Mouse (Mus musculus): ENCODE data around the gene Slc5a3.

Gene Slc5a3

DNA sequence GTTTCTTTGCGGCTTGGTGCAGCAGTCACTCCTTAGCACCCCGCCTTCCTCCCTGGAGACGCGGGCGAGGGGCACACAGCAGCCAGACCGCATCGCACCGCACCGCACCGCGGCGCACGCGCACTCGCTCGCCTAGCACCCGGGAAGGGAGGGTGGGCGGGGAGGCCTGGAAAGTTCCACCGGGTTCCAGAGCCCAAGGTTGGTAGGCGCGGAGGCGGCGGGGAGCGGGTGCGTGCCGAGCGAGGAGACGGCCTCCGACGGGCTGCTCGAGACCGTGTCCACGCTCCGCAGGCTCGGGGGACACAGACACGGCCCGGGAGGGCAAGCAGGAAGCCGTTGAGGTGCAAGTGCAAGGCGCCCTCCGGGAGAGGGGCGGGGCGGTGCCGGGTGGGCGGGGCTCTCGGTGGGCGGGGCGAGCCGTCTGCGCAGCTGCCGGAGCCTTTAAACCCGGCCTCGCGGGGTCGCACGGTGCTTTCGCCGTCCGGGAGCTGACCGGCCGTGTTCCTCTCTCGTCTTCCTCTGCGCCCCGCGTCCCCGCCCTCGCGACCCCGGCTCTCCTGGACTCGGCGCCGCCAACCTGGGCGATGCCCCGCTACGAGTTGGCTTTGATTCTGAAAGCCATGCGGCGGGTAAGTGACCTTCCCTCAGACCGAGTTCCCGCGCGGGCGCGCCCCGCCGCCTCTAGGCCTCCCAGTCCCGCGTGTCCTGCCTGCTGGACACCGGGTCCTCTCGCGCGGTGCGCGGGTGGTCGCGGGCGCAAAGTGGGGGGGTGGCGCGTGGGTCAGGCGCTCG lies at the start of gene Slc5a3, which contains the start of the genes Mrps6 and Gm49711:
TSS of gene Slc5a3 (plus strand) at position 471 of the 792 bp plus-strand sequence.
TSS of gene Mrps6 (plus strand) at position 419 of the 792 bp plus-strand sequence.
TSS of gene Gm49711 (plus strand) at position 465 of the 792 bp plus-strand sequence.
- peak; percentile 88 for DNase-seq (ENCODE audit: low spot score)

DNA sequence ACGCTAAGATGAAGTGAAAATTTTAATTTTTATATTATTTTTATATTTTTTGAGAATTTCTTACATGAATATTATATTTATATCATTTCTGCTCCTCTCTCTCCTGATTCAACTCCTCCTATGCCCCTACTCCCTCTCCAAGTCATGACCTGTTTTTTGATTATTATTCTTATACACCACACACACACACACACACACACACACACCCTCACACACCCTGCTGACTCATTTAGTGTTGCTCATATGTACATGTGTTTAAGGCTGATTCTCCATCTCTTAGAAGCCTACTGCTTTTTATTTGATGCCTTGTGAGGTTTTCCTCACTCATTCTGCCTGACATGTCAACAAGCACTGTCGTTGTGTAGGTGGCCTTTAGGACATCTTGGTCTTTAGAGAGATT lies 48.5 kb upstream of the Slc5a3 start:
- DNase-seq (ENCODE audit: low spot score): no peak

DNA sequence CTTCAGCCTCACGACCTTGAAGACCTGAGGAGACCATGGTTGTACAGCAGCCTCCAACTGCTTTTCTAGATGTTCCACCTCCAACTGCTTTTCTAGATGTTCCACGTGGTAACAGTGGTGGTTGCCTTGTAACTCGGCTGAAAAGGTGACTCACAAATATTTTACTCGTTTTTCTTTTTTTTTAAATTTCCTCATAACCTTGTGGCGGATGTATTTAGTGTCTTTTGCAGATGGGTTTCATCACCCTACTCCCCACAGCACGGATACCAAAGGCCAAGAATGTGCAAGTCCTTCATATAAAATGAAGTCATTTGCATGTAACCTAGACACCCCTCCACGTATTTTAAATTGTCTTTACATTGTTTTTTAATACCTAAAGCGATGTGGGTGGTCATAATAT lies 41.3 kb upstream of the Slc5a3 start:
- DNase-seq (ENCODE audit: low spot score): no peak

DNA sequence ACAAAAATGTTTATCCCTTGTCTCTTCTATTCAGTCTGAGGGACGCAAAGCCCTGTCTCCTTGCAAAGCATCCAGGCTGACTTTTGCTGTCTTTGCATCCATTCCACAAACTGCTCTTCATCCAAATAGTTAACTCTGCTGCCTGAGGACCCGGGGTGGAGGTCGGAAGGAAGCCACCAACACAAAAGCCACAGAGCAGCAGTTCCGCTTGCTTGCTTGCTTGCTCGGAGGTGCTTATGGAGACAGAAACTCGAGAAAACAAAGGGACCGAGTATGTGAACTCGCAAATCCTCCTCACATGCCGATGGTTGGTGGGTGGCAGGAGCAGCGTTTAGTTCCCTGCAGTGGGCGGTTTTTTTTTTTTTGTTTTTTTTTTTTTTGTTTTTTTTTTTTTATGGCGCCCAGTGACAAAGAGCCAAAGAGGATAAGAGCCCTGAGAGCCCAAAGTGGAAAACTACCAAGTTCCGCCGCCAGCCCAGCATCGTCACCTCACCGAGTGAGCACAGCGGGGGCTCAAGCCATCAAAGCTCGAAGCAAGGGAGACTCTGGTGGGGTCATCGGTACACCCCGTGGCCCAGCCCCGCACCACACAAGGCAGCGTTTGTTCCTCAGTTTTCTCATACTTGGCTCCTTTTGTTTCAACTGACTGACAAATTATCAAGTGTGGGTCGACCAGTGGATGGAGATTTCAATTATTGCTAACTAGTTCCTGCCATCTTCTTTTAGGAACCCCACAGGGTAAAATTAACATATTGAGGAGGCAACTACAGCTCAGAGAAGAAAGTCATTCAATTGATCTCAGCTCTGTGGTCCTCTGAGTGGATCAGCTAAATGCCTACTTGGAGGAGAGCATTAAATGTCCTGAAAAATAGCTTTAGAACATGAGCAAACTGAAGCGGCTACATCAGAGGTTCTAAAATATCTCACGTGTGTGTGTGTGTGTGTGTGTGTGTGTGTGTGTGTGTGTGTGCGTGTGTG lies 38.7 kb upstream of the Slc5a3 start:
- no peak for DNase-seq (ENCODE audit: low spot score)

DNA sequence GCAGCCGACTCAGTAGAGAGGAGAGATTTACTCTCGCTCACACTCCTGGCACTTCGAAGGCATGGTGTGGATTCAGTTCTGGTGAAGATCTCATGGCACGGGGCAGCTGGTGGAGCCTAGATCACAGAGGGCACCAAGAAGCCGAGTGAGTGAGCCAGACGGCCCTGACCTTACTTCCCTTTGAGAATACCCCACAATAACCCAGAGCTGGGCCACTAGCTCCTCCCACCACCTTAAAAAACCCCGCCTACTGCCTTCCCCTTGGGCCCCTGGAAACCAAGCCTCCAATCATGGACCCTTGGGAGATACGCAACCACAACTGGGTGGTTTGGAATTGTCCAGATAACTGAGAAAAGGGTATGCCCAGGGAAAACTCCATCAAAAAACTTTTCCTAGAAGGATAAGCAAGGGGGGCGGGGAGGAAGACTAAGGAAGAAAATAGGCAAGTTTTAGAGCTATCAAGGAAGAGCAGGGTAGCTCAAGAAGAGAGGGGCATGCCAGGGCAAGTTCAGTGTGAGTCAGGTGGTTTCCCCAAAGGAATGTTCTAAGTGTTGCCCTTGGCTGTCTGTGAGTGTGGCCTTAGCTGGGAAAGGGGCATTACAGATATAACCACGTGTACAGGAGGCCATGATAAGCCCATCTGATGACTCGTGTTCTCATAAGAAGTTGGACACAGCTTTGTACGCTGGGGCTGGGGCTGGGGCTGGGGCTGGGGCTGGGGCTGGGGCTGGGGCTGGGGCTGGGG lies 36.3 kb upstream of the Slc5a3 start:
- no peak for DNase-seq (ENCODE audit: low spot score)

DNA sequence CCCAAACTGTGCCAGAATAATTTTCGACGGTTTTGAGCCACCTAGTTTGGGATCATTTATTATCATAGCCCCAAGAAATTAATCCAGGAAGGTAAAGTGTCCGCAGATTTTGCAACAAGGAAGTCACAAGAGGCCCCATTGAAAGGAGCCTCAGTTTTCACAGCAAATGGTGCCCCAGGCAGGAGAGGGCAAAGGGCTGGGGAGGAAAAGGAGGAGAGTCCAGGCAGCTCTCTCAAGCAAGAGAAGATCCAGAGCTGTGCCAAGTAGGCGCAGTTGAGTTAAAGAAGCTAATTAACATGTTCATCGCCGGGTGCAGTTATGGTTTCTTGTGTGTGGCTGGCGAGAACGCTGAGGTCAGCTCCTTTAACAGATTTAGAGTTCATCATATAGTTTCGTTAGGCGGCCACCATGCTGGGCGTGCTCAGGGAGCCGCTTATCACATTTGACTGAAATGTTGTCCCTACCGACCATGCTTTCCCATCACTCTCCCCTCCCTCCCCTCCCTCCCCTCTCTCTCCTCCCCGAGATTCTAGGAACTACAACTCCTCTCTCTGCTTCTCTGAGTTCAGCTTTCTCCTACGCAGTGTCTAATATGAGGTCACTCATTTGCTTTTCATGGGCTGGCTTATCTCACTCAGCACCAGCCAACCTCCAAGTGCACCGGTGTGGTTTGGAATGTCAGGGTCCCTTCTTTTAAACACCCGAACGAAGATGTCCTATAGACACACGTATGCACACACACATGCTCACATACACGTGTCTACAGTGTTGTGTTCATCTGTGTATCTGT lies 35.4 kb upstream of the Slc5a3 start:
- peak; percentile 26 for DNase-seq (ENCODE audit: low spot score)

DNA sequence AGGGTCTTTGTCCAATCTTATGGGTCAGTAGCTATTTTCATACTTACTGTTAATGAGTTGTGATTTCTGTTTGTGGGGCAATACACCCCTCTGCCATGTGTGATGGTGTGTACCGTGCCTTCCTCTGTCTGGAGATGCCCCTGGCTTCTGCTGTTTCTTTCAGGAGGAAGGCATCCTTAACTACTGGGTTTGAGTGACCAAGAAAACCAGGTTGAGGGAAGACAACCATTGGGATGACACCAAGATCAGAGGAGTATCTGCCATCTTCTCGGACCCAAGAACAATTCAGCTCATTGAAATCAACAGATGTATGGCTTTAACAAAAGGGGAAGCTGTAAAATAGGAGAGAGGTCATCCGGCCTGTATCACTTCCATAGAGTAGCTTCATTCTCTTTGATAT lies 24.8 kb upstream of the Slc5a3 start:
- DNase-seq (ENCODE audit: low spot score): no peak

DNA sequence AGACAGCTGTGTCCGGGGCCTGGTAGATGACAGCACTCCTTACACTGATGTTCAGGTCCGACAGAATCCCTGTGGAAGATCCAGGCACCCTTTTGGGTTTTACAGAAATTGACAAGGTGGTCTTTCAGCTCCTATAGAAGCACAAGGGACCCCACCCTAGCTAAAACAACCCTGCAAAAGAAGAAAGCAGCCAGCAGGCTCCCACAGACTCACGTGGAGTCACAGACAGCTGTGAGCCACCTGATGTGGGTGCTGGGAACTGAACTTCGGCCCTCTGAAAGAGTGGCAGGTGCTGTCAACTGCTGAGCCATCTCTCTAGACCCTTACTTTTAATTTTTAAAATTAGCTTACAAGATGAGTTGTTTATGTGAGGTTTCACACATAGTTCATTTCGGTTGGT lies 23.4 kb upstream of the Slc5a3 start:
- no peak for DNase-seq (ENCODE audit: low spot score)

DNA sequence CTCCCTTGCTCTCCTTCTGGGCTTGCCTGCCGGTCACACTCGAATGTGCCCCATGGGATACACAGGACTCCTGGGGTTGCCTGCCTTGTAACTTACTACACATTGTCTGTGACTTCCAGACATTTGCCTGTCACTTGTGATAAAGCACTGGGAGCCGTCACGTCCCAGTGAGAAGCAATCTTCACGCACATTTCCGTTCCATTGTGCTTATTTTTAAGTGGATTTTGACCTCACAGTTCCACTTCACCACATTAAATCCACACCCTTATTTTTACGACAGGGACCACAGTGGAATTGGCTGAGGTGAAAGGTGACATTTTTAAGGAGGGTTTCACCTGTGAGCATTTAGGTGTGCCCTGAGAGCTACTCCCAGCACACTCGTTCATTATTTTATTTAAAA lies 21.4 kb upstream of the Slc5a3 start:
- no peak for DNase-seq (ENCODE audit: low spot score)

DNA sequence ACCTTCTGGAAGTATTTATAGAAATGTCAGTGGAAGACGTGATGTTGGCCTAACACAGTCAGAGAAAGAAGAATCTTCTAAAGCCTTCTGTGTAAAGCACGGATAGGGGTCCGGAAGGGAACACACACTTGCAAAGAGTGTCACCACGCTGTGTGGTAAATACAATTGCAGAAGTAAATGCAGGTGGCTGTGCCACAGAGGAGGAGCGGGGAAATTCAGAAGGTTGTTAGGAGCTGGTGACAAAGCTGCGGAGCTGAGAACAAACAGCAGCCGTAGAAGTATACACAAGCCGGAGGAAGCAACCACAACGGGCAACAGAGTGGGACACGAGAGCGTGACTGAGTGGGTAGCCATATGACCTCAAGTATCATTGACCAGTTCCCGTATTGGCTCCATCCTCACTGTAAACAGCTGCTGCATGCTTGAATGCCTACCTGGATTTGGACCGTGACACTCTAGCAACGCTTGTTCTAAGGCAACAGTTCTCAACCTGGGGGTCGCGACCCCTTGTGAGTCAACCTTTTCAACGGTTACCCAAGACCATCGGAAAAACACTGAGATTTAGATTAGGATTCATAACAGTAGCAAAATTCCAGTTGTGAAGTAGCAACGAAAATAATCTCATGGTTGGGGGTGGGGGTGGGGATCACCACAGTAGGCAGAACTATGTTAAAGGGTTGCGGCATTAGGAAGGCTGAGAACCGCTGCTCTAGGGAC lies 20.1 kb upstream of the Slc5a3 start:
- no peak for DNase-seq (ENCODE audit: low spot score)

DNA sequence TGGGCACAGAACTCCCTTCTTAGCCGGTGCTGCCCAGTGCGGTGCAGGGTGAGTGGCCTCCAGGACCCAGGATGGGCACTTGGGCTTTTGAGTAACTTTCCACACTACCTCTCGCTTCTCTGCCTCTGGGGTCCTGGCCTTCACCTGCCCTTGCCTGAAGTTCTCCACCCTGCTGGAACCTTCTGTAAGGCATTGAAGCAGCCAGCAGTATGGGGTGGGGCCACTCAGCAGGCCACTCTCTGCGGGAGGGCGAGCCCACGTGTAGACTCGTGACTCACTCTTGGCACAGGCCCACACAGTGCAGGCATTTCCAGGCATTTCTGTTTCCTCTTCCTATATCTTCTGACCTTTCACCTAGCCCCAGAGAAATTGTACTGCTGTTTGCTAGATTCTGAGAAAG lies 18.7 kb upstream of the Slc5a3 start:
- DNase-seq (ENCODE audit: low spot score): no peak

DNA sequence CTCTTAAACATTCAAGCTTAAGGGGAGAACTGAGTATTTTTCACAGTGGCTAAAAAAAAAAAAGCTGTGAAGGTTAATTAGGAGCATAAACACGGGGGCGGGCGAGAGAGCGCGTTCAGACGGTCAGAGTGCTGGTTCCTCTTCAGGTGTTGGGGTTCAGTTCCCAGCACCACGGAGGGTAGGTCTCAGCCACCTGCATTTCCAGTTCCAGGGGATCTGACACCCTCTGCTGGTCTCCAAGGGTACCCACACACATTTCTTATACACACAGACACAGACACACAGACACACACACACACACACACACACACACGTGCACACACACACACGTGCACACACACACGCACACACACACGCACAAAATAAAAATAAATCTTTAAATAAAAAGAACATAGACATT lies 18.2 kb upstream of the Slc5a3 start:
- no peak for DNase-seq (ENCODE audit: low spot score)

DNA sequence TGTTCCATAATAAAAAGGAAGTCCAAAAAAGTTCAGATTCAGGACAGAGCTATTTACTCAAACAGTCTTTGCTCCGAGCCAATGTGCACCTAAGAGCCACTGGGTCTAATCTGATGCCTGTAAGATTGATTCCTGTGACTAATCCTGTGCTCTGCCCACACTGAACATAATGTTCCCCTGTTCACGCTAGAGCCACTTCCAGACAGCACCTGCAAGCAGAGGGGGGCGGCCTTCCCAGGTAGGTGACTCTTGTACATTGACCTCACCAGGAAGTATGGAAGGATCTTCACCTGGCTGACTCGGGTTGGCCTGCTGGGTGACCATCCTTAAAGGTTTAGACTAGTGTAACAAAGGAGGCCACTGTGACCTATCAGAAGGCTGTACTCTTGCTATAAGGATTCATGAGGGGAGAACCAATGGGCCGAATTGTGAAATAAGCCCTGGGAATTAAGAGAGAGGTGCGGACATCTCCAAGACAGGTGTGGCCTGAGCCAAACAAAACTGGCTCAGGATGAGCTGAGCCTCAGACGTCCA lies 6.3 kb upstream of the Slc5a3 start:
- DNase-seq (ENCODE audit: low spot score): no peak

DNA sequence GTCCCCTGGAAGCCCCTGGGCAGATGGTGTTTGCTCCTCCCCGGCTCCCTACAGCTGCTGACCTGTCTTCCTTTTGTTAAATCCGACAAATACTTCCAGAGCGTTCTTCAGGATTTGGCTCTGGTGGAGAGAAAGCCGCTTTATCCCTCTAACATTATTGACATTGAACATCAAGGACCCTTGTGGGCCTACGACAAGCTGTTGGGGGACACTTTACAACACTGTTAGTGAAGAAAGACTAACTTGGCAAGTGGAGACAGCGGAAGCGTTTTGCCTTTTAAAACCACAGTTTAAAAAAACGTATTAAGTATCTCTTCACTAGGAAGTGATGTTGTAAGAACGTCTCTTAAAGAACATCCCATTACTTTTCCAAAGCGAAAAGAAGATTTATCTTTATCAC lies 5.6 kb upstream of the Slc5a3 start:
- no peak for DNase-seq (ENCODE audit: low spot score)

DNA sequence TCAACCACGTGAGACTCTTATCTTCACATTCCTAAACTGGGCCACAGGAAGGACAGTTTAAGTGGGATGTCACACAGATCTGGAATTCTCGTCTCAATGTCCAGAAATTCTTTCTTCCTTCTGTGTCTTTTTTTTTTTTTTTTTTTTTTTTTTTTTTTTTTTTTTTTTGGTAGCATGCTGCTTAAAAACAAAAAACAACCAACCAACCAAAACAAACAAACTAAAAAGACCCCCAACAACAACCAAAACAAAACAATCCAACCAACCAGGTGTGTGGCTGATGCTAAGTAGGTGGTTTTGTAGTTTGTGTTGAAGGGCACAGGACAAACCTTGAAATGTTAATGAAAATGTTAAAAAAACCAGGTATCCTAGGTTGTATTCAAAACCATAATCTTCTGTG lies 1.4 kb upstream of the Slc5a3 start:
- no peak for DNase-seq (ENCODE audit: low spot score)

DNA sequence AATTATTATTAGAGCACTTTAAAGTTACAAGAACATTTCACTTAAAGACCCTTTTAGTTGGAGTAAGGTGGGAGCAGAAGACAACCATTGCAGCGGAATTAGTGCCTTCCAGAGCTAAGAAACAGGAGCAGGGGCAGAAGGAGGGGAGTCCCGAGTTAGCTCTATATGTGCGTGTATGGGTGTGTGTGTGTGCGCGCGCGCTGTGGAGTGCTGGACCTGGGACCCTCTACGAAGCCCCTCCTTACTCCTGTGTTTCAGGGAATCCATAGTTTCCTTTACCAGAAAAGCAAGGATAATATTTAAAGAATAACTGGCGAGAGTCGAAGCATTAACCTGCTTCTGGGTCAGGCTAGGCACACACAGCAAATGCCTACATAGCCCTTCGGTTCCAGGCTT lies 668 bp upstream of the Slc5a3 start:
- DNase-seq (ENCODE audit: low spot score): no peak

DNA sequence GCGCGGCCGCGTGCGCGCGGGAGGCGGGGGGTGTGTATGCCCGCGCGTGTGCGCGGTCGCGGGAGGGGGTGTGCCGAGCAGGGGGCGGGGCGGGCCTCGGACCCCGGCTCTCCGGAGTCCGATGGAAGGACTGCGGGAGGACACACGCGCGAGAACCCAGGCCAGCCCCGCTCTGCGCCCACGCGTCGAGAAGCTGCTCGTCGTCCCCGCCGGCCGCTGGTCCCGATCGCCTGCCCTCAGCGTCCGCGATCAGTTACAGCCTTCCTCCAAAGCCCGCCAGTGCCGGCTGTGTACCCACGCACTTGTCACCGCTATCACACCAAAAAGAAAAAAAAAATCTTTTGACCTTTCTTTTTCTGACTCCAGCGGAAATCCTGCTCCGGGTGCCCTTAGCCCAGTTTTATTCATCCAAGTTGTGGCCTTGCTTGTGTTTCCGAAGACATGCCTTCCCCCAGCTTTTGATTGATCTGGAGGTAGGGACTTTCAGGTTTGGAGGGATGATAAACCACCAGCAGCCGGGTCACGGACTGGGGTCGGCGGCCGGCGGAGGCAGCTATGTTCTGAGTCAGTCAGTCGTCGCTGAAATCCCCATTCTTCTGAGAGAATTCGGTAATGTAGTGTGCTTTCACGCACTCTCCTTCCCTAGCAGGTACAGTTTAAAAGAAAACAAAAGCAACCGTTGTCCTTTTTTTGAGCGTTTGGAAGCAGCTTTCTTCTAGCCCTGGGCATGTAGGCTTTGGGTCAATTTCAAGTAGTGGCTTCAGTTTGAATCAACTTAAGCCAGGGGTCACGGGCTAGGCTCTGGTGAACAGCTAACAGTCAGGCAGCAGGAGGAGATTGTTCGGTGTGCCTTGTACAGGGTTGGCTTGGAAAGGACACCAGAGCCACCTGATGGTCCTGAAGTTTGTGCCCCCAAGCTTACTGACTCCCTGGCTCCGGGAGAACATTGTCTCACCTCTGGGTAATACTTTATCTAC lies 810 bp downstream of the Slc5a3 start:
- DNase-seq (ENCODE audit: low spot score): peak; percentile 81

DNA sequence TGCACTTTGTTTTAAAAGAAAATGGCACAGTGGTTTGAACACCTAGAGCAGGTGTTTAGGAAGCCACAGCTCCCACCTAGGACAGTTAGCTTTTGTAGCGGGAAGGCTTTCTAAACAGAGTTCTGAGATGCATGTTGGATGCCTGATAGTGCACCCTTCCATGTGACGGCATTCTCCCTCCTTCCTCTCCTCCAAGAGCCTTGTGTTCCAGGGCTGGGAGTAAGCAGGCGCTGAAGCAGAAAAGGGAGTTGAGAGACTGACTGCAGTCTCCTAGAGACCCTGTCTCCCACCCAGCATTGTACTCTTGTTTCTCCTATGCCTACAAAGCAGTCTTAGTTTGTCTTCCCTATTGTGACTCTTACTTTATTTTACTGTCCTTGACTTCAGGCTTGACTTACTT lies 2.1 kb downstream of the Slc5a3 start:
- no peak for DNase-seq (ENCODE audit: low spot score)

DNA sequence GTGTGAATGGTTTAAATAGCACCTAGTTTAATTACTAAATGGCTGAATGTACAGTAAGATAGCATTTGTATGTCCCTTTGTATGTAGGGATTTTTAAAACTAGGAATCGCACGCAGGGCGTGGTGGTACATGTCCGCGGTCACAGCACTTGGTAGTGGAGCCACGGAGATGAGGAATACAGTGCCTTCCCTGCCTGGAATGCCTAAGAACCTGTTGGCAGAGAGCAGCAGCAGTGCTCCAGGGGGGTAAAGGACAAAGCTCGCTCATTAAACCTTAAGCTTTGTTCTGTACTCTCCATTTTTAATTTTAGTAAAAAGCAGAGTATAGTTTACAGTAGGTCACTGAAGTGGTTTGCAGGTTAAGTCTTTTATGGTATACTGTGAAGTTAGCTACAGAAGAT lies 3.5 kb downstream of the Slc5a3 start:
- DNase-seq (ENCODE audit: low spot score): no peak

Data from adipocyte (in vitro differentiated cells).